Mouse (Mus musculus): ENCODE data around the gene Haus3.

DNA sequence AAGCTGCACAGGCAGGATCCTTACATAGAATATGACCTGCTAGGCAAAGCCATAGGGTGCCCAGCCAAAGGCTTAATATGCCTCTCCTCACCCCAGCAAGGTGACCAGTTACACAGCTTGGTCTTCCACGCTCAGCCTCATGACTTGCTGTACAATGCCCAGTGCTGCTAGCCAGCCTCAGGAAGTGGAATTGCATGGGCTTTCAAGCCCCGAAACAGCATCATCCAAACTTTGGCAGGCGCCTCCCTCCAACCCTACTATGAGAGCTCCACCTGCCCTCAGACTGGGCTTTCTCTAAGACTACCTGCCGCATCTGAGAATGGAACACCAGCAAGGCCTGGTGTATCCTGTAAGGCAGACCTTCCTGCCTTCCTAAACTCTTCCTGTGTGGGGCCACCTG is 8.5 kb upstream of the Haus3 start:
- no peak for TF ChIP-seq HCFC1 (IDR thresholded peaks at IDR 0.05; ENCODE audit: borderline replicate concordance, insufficient read depth, low read length)
- no peak for TF ChIP-seq MAFK (IDR thresholded peaks at IDR 0.05; ENCODE audit: insufficient read depth, low read depth, low read length)
